Mouse (Mus musculus) liver, embryonic 13.5 days (tissue): ENCODE results near the gene Gjc2. TPM values are rescaled to one million over a fixed set of nuclear protein-coding genes. Genes with fewer than 3 reads are reported as not detected.

Source experiments
- ATAC-seq: fragments of 200-750 bp; cut with Nextera tagmentation; 2 replicates; pipeline ENCODE4 v1.8.0; 2017; ENCODE audit warnings: low read depth, mild to moderate bottlenecking, moderate number of reproducible peaks, moderate library complexity
- DNase-seq: peaks from one replicate; pipeline ENCODE4 v3.0.0; 2022
- H3K27ac ChIP-seq: fragments of 300-500 bp; sonication (generic); 2 replicates; pipeline ENCODE4 v1.5.1; 2015; ENCODE audit warnings: moderate library complexity, mild to moderate bottlenecking, inconsistent platforms
- H3K27me3 ChIP-seq: fragments of 300-500 bp; sonication (generic); 2 replicates; pipeline ENCODE4 v1.6.1; 2015; ENCODE audit warnings: mild to moderate bottlenecking, inconsistent platforms
- H3K36me3 ChIP-seq: fragments of 300-500 bp; sonication (generic); 2 replicates; pipeline ENCODE4 v1.6.1; 2015; ENCODE audit warnings: mild to moderate bottlenecking, inconsistent platforms
- H3K4me1 ChIP-seq: fragments of 300-500 bp; sonication (generic); replicated peaks from 2 replicates; pipeline ENCODE4 v1.6.1; 2015; ENCODE audit warnings: inconsistent platforms
- H3K4me2 ChIP-seq: fragments of 300-500 bp; sonication (generic); 2 replicates; pipeline ENCODE4 v1.6.1; 2015; ENCODE audit warnings: inconsistent platforms, mild to moderate bottlenecking, moderate library complexity
- H3K4me3 ChIP-seq: fragments of 300-500 bp; sonication (generic); replicated peaks from 2 replicates; pipeline ENCODE4 v1.5.1; 2015; ENCODE audit warnings: mild to moderate bottlenecking, inconsistent platforms
- H3K9ac ChIP-seq: fragments of 300-500 bp; sonication (generic); 2 replicates; pipeline ENCODE4 v1.6.1; 2015; ENCODE audit warnings: mild to moderate bottlenecking, inconsistent platforms
- H3K9me3 ChIP-seq: fragments of 300-500 bp; sonication (generic); replicated peaks from 2 replicates; pipeline ENCODE4 v1.6.1; 2016; ENCODE audit warnings: inconsistent platforms
- WGBS: fragments of 180-500 bp; shearing (Covaris S2); methylation state at CpG from one replicate; pipeline ENCODE4 v1.1.7; 2015; ENCODE audit not compliant: insufficient replicate concordance; 5-methylcytosine and 5-hydroxymethylcytosine counted together
- polyA plus RNA-seq: library from polyadenylated mRNA; unstranded; fragments of >200 nt; fragmentation: Nextera tagmentation; extraction: Ambion mirVana; gene quantifications from 2 replicates; pipeline ENCODE4 v1.2.1, GENCODE M21; 2015

Gene Gjc2
- polyA plus RNA-seq, 1 experiment from 2014 or later = 0.07 TPM

GRCm38 (mm10) chr11:59135051-59135820, 47.8 kb downstream of the Gjc2 start:
- 0 out of 2 replicates have a peak overlapping the region, but pooled peaks have one; percentile 6 for H3K4me2 ChIP-seq
- H3K4me1 ChIP-seq = no peaks in the 10 kb centered on the region
- ATAC-seq (no peak), DNase-seq (no peak)
- H3K36me3 ChIP-seq = no peaks in the 10 kb centered on the region
- no peak overlapping the region for H3K9ac ChIP-seq
- no peak overlapping the region; the same call in 1 of the 2 replicates for H3K4me3 ChIP-seq
- WGBS = 11% methylated on average over 55 of the region's 55 CpGs
- H3K9me3 ChIP-seq = no peaks in the 10 kb centered on the region
- H3K27me3 ChIP-seq = peaks cover 78% of the 10 kb centered on the region
- H3K27ac ChIP-seq = no peak overlapping the region

GRCm38 (mm10) chr11:59134373-59134997, 48.5 kb downstream of the Gjc2 start:
- no peak for ATAC-seq
- H3K9me3 ChIP-seq = no peaks in the 10 kb centered on the region
- no peak overlapping the region for H3K4me3 ChIP-seq

GRCm38 (mm10) chr11:59132065-59132464, 50.9 kb downstream of the Gjc2 start:
- H3K9me3 ChIP-seq = no peaks in the 10 kb centered on the region
- H3K4me3 ChIP-seq = no peak overlapping the region
- 75% methylated on average over 2 of the region's 3 CpGs for WGBS
- no peak for DNase-seq
- H3K27ac ChIP-seq = no peak overlapping the region
- H3K9ac ChIP-seq = no peak overlapping the region
- no peaks in the 10 kb centered on the region for H3K36me3 ChIP-seq
- no peaks in the 10 kb centered on the region for H3K4me1 ChIP-seq
- H3K27me3 ChIP-seq = peaks cover 59% of the 10 kb centered on the region
- H3K4me2 ChIP-seq = no peak overlapping the region
- no peak for ATAC-seq

More at GRCm38 (mm10) chr11:59134373-59134997, 48.5 kb downstream of the Gjc2 start:
- no peak overlapping the region for H3K27ac ChIP-seq
- H3K4me1 ChIP-seq = no peaks in the 10 kb centered on the region
- WGBS = 6% methylated on average over 34 of the region's 35 CpGs
- H3K4me2 ChIP-seq = no peak overlapping the region; the same call in 1 of the 2 replicates
- H3K27me3 ChIP-seq = peaks cover 78% of the 10 kb centered on the region
- no peaks in the 10 kb centered on the region for H3K36me3 ChIP-seq
- no peak for DNase-seq
- no peak overlapping the region for H3K9ac ChIP-seq

GRCm38 (mm10) chr11:59131348-59131919, 51.6 kb downstream of the Gjc2 start:
- Histone ChIP-seq H3K27ac (no peak overlapping the region), H3K9ac (no peak overlapping the region), H3K9me3 (no peaks in the 10 kb centered on the region), H3K36me3 (no peaks in the 10 kb centered on the region), H3K4me3 (no peak overlapping the region), H3K4me2 (no peak overlapping the region), H3K27me3 (peaks cover 53% of the 10 kb centered on the region), H3K4me1 (no peaks in the 10 kb centered on the region)
- WGBS = 62% methylated on average over 18 of the region's 18 CpGs
- ATAC-seq (no peak), DNase-seq (no peak)

GRCm38 (mm10) chr11:59130782-59131181, 52.2 kb downstream of the Gjc2 start:
- H3K9me3 ChIP-seq = no peaks in the 10 kb centered on the region
- no peak overlapping the region for H3K4me2 ChIP-seq
- H3K9ac ChIP-seq = no peak overlapping the region
- WGBS = 69% methylated on average over 9 of the region's 9 CpGs
- peaks cover 46% of the 10 kb centered on the region for H3K27me3 ChIP-seq
- no peaks in the 10 kb centered on the region for H3K36me3 ChIP-seq
- H3K4me1 ChIP-seq = no peaks in the 10 kb centered on the region
- DNase-seq (no peak), ATAC-seq (no peak)
- H3K4me3 ChIP-seq = no peak overlapping the region
- no peak overlapping the region for H3K27ac ChIP-seq

Other genes with a start within 250 kb of the Gjc2 start
- gene Rnf187, start 244.3 kb downstream of the Gjc2 start, polyA plus RNA-seq = 125 and 130 TPM in 2 replicates
- 5.5 and 6.3 TPM in 2 replicates for gene Hist3h2ba, start 234.3 kb downstream of the Gjc2 start, polyA plus RNA-seq
- gene Hist3h2a, start 228.5 kb downstream of the Gjc2 start, polyA plus RNA-seq = 12.3 and 13.7 TPM in 2 replicates
- 0.06 and 0.18 TPM in 2 replicates for gene Trim17, start 228.5 kb downstream of the Gjc2 start, polyA plus RNA-seq
- gene Trim11, start 205.1 kb downstream of the Gjc2 start, polyA plus RNA-seq = 8.9 and 9.2 TPM in 2 replicates
- gene Obscn, start 46.8 kb downstream of the Gjc2 start, polyA plus RNA-seq = 0.23 and 0.35 TPM in 2 replicates
- gene Iba57, start 19.5 kb downstream of the Gjc2 start, polyA plus RNA-seq = 12.6 and 13.9 TPM in 2 replicates
- gene Guk1, start 9.0 kb upstream of the Gjc2 start, polyA plus RNA-seq = 71.2 and 76.4 TPM in 2 replicates
- gene Mrpl55, start 19.3 kb upstream of the Gjc2 start, polyA plus RNA-seq = 69.6 and 75.8 TPM in 2 replicates
- gene 2310033P09Rik, start 25.1 kb upstream of the Gjc2 start, polyA plus RNA-seq = 26.2 and 26.8 TPM in 2 replicates
- 275 and 317 TPM in 2 replicates for gene Arf1, start 45.1 kb upstream of the Gjc2 start, polyA plus RNA-seq
- 0.05 TPM in 1 of 2 replicates, not detected in the other for gene Wnt3a, start 107.5 kb upstream of the Gjc2 start, polyA plus RNA-seq
- 0.22 and 0.39 TPM in 2 replicates for gene Wnt9a, start 123.7 kb upstream of the Gjc2 start, polyA plus RNA-seq
- gene Prss38, start 192.4 kb upstream of the Gjc2 start, polyA plus RNA-seq = not detected in 2 replicates